Mouse (Mus musculus) kidney, postnatal 14 days (tissue): ENCODE results near the gene Shbg.
A peak's percentile ranks its signal among the peaks of the same experiment; 100 is the strongest.

Source experiments
- DNase-seq: peaks from one replicate; pipeline ENCODE4 v3.0.0; 2022; ENCODE audit warnings: mixed read lengths

Shbg gene

GRCm38 (mm10) chr11:69617805-69618204 is at the start of gene Shbg:
Shbg (minus strand) TSS chr11:69617905.
- no peak for DNase-seq

DNA sequence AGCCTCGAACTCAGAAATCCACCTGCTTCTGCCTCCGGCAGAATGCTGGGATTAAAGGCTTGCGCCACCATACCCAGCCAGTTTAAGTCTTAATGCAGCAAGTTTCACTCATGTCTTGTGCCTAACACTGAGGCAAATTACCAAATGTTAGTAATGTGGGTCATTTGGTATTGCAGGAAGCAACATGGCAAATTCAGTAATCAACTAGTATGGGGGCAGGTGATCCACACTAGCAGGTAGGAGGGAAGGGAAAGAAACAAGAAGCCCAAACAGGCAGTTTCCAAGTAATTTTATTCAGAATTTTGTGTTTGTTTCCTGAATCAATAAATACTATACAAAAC is 48.9 kb upstream of the Shbg start:
- DNase-seq: no peak

DNA sequence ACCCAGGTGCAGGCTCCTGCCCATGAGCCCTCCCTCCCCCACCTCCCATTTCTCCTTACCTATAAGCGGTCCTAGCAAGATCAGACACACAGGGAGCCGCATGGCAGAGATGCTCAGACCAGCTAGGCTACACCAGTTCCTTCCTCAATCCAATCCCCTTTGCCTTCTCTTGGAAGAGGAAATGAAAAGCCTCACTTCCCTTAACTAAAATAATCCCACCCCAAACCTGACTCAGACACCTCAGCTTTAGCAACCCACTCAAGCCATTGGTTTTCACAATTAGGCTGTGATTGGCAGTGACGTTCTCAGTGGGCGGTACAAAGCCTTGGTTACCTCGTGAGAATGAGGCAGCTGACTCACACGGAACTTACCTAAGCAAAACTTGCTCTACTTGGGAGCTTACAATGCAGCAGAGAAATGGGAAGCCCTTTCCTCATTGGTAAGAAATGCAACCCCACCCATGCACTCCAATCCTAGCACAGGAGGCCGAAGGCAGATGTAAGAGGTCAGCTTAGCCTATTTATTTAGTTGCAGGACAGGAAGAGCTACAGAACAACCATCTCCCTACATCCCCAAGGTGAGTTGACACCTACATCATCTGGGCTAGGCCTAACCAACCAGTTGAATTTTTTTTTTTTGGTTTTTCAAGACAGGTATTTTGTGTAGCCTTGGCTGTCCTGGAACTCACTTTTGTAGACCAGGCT is 48.4 kb upstream of the Shbg start, which contains the start of gene Cd68:
Gene Cd68 (minus strand): TSS at position 193 of the 704 bp plus-strand sequence.
- DNase-seq: no peak

DNA sequence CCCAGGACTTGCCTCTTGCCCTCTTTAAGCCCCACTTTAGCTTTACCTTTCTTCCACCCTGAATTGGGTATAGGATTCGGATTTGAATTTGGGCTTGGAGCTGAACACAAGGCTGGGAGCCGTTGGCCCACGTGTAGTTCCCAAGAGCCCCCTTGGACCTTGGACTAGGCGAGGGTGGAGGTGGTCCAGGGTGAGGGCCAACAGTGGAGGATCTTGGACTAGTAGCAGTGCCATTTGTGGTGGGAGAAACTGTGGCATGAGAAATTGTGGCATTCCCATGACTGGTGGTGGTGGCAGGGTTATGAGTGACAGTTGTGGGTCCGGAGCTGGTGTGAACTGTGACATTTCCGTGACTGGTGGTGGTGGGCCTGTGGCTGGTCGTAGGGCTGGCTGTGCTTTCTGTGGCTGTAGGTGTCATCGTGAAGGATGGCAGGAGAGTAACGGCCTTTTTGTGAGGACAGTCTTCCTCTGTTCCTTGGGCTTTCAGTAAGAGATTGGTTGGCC is 47.8 kb upstream of the Shbg start:
- DNase-seq: no peak

GRCm38 (mm10) chr11:69664841-69665240 is 47.1 kb upstream of the Shbg start:
- no peak for DNase-seq

GRCm38 (mm10) chr11:69663795-69664194 is 46.1 kb upstream of the Shbg start:
- no peak for DNase-seq

DNA sequence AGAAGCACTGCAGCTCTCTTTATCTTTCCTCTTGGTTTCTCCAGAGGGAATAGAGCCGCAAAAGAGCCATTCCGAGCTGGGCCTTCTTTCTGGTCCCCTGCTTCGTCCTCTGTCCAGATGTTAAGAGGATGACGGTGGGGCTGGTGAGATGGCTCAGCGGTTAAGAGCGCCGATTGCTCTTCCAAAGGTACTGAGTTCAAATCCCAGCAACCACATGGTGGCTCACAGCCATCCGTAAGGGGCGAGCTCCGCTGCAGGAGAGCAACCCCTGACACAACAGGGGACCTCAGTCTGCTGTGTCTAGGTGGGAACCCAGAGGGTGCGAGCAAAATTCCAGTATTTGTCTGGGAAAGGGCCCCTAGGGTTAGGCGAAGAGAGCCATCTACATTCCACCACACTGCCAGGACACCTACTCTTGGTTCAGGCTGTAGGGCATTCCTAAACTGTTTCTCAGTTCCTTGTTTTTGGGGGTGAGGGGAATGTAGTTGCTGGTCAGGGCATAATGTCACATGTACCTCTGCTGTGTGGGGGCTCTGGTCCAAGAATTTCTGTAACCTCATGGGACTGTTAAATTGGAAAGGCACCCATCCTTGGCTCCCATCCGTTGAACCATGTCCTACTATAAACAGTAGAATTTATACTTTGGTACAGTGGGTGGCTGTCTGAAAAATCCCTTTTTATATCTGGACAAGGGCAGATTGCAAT is 45.4 kb upstream of the Shbg start:
- DNase-seq: no peak

GRCm38 (mm10) chr11:69662213-69662966 is 44.7 kb upstream of the Shbg start, which contains the start of gene Mpdu1:
Mpdu1 (minus strand) TSS chr11:69662642.
- DNase-seq: peak; percentile 96

DNA sequence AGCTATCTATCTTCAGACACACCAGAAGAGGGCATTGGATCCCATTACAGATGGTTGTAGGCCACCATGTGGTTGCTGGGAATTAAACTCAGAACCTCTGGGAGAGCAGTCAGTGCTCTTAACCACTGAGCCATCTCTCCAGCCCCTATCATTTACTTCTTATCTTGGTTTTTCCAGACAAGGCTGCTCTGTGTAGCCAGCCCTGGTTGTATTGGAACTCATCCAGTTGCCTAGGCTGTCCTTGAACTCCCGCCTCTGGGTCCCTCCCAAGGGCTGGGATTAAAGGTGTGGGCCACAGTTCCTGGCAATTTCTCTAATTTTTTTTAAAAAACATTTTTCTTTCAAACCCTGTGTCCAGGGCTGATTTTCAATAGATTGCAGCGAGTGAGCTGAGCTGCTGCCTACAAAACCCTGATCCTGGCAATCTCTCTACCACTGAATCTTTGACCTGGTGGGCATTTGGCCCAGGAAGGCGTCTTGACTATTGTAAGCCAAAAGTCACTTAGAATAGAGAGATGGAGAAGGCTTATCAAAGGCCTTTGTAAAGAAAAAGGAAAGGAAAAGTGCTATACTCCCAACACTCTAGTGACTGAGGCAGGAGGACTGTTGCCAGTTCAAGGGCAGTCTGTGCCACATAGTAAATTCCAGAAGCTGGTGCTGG is 43.6 kb upstream of the Shbg start:
- peak; percentile 33 for DNase-seq

- DNase-seq: no peak
Measured at GRCm38 (mm10) chr11:69657462-69657881, 39.8 kb upstream of the Shbg start.

DNA sequence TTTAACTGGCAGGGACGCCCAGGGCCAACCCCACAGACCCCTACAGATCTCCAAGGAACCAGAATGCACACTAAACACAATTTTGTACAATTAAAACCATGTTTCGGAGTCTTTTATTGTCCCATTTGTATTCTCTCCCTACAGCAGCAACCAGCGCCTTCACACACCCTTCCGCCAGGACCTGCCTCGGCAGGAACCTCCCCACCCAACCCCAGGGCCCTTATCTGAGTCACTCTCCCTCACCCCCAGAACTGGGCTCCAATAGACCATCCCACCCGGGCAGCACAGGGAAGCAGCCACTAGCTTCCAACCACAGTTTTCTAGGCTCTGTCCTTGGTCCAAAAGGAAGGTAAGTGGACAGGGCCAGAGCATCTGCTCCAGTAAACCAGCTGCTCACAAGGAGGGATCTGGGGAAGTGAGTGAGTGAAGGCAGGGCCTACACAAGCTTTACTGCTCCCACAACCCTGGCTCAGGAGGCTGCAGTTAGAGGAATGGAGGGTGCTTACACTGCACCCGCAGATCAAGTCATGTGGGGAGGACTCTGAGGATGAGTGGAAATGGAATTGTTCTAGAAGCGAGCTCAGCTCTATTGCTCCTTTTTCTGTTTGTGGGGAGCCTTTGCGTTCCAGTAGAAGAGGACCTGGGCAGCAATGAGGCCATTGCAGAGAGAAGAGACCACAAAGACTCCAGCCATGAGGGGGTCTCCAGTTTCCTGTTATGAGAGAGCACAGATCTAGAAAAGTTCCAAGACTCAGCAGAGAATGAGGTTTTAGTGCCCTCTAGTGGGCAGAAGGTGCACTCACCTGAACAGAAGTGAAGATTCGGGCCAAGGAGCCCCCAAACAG is 39.1 kb upstream of the Shbg start:
- peak; percentile 48 for DNase-seq

DNA sequence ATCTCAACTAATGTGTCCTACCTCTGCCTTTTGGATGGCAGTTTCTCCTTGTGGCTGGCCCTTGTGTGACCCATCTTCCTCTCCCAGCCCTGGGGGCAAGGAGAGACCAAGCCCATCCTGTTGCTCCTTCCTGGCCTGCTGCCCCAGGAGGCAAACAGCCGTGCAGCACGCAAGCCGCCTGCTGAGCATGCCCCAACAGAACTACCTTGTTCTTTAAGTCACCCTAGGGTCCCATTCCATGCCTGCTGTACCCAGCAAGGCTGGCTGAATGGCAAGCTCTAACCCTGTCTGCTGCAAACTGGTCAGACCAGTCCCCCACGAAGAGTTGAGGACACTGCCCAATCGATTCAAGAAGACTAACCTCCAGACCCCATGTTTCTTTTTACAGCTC is 38.4 kb upstream of the Shbg start:
- no peak for DNase-seq

GRCm38 (mm10) chr11:69655264-69656064 is 37.8 kb upstream of the Shbg start, which contains the start of gene Sox15:
Sox15 (plus strand) TSS chr11:69655314.
- peak; percentile 83 for DNase-seq

DNA sequence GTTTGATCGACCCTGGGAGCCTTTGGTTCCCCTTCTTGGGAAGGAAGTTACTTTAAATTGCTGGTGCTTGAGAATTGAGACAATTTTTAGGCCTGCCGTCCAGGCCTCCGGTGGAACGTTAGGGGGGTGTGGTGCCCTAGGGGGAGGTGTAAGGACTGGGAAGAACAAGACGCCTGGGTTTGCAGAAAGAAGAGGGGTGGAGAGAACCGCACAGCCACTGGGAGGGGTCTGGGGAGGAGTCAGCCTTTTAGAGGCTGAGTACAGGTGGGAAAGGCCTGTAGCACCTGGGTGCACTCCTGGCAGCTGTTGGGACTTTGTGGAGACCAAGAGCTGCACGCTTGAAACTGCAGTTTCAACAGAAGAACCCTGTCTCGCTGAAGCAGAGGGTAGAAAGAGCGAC is 37.1 kb upstream of the Shbg start:
- DNase-seq: no peak

- DNase-seq: no peak
Measured at GRCm38 (mm10) chr11:69653399-69653798, 35.7 kb upstream of the Shbg start.

DNA sequence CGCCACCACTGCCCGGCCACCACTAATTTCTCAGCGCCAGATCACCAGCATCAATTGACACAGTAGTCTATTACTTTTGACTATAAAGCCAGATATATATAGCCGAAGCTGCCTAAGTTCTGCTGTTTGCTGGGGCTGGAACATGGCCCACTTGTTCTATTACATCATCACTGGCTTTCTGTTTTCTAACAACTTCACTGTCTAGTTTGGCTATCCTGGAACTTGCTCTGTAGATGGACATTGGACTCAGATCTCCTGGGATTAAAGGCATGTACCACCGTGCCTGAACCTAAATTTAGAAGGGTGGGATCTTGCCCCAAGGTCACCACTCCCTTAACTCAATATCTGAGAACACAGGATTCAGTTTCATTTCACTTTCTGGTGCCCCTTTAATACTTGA is 28.2 kb upstream of the Shbg start:
- no peak for DNase-seq

GRCm38 (mm10) chr11:69635471-69635870 is 17.8 kb upstream of the Shbg start:
- DNase-seq: no peak

DNA sequence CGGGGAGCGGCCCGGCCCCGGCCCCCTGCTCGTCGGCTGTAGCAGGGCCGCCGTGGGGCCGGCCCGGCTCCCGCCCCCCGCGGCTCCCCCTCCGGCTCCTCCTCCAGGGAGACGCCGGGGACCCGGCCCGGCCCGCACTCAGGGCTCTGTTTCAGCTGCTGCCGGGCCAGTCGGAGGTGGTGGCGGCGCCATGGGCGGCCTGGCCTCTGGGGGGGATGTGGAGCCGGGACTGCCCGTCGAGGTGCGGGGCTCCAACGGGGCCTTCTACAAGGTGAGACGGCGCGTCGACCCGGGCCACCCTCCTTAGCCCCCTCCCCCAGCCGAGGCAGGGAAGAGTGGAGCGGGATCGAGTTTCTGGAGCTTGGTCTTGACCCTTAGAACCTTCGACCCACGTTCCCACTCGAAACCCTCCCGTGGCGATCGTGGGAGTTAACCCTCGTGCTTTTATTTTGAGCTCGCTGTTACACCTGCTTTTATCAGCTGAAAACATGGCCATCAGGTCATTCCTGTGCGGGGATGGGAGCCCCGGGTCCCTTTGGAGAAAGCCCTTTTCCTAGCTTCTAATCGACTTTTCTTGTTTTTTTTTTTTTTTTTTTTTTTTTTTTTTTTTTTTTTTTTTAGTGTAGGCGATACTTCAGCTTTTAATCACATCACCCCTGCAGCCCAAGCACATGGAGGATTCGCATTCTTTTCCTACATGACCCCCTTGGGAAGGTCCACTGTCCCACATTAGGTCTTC is 15.6 kb upstream of the Shbg start:
- no peak for DNase-seq

DNA sequence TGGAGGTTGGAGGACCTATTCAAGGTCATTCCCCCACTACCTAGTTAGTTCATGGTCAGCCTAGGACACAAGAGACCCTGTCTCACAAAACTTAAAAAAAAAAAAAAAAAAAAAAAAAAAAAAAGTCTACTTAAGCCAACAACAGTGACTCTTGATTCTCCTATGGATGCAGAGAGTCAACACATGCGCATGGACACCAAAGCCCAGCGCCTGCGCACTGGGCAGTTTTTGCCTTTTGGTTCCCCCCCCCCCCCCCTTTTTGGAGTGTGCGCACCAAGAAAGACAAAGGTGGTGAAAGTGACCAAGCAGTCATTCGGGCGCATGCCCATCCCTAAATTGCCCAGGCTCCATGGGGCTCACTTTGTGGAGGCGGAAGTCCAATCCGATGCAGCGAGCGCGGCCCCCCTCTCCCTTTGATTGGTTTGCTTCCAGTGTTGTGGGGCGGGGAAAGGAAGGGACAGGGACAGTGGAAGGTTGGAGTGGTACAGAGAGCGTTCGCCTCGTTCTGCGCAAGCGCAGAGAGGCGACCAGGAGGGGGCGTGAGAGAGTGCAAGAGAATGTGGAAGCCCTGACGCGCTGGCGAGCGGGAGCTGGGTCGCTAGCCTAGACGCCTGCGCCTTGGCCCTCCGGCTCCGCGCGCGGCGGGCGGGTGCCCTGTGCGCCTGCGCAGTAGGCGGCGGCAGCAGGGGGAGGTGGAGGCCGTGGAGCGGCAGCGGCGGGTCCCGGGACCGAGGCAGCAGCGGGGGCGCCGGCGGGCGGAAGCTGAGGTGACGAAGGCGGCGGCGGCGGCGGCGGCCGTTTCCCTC is 14.8 kb upstream of the Shbg start, which contains the start of gene Fxr2:
Gene Fxr2 (plus strand): TSS at position 707 of the 806 bp plus-strand sequence.
- DNase-seq: peak; percentile 100
